Mouse (Mus musculus): ENCODE results near the gene Prrt4.
A peak's percentile ranks its signal among the peaks of the same experiment; 100 is the strongest.
"Not testable (repeated sequence)": the region's sequence is repeated elsewhere in the genome, so short reads cannot be mapped to it uniquely, and the experiment has no call there.

The Prrt4 gene

GRCm38 (mm10) chr6:29198309-29199222 is 19.2 kb upstream of the Prrt4 start:
- peak; percentile 79 for DNase-seq (ENCODE audit: low spot score)

GRCm38 (mm10) chr6:29195846-29196698 is 16.7 kb upstream of the Prrt4 start:
- DNase-seq (ENCODE audit: low spot score), result no peak

GRCm38 (mm10) chr6:29195146-29195545 is 15.8 kb upstream of the Prrt4 start:
- DNase-seq (ENCODE audit: low spot score), result no peak

GRCm38 (mm10) chr6:29193961-29194750 is 14.8 kb upstream of the Prrt4 start:
- DNase-seq (ENCODE audit: low spot score), result no peak

- no peak for DNase-seq (ENCODE audit: low spot score)
Measured at GRCm38 (mm10) chr6:29187936-29188335, 8.6 kb upstream of the Prrt4 start.

- no peak for DNase-seq (ENCODE audit: low spot score)
Measured at GRCm38 (mm10) chr6:29179843-29180242, 459 bp upstream of the Prrt4 start.

GRCm38 (mm10) chr6:29177901-29178879 is 1.2 kb downstream of the Prrt4 start:
- no peak for DNase-seq (ENCODE audit: low spot score)

- no peak for DNase-seq (ENCODE audit: low spot score)
Measured at GRCm38 (mm10) chr6:29175113-29175512, 4.3 kb downstream of the Prrt4 start.

- DNase-seq (ENCODE audit: low spot score), result no peak
Measured at GRCm38 (mm10) chr6:29174368-29174767, 5.0 kb downstream of the Prrt4 start.

GRCm38 (mm10) chr6:29170952-29171388 is 8.4 kb downstream of the Prrt4 start:
- DNase-seq (ENCODE audit: low spot score), result peak; percentile 67

GRCm38 (mm10) chr6:29170063-29170921 is 9.1 kb downstream of the Prrt4 start:
- DNase-seq (ENCODE audit: low spot score), result peak; percentile 28

- no peak for DNase-seq (ENCODE audit: low spot score)
Measured at GRCm38 (mm10) chr6:29169675-29170062, 9.7 kb downstream of the Prrt4 start.

GRCm38 (mm10) chr6:29168871-29169270 is 10.5 kb downstream of the Prrt4 start:
- DNase-seq (ENCODE audit: low spot score), result no peak

- no peak for DNase-seq (ENCODE audit: low spot score)
Measured at GRCm38 (mm10) chr6:29166196-29166595, 13.2 kb downstream of the Prrt4 start.

- DNase-seq (ENCODE audit: low spot score), result peak; percentile 88
Measured at GRCm38 (mm10) chr6:29164314-29165244, 14.8 kb downstream of the Prrt4 start, which contains the start of gene Rbm28. Gene Rbm28, minus strand, starts transcription at chr6:29165006.

GRCm38 (mm10) chr6:29161291-29161690 is 18.1 kb downstream of the Prrt4 start:
- DNase-seq (ENCODE audit: low spot score), result not testable (repeated sequence)

- DNase-seq (ENCODE audit: low spot score), result no peak
Measured at GRCm38 (mm10) chr6:29160786-29161185, 18.6 kb downstream of the Prrt4 start.

GRCm38 (mm10) chr6:29156326-29156725 is 23.1 kb downstream of the Prrt4 start:
- DNase-seq (ENCODE audit: low spot score), result no peak

- no peak for DNase-seq (ENCODE audit: low spot score)
Measured at GRCm38 (mm10) chr6:29150001-29150400, 29.4 kb downstream of the Prrt4 start.

Data from testis, postnatal 14 days (tissue).